Mouse (Mus musculus) neural tube, embryonic 10.5 days (tissue): ENCODE measurements at regions not wholly inside any gene's neighbourhood (a gene's known extent, or its start where the extent isn't known, plus 50 kb on each side); places are given as distances from the start of the nearest gene placed in this dataset.

Source experiments
- DNase-seq: peaks from one replicate; pipeline ENCODE4 v3.0.0-alpha.2; 2017; ENCODE audit warnings: low spot score; ENCODE audit errors: extremely low spot score

- no peak for DNase-seq
These were observed 164.4 kb upstream of the Ctnnb1 start for GRCm38 (mm10) chr9:120764663-120765062.

GRCm38 (mm10) chr9:120765292-120765691 is 163.7 kb upstream of the Ctnnb1 start:
- no peak for DNase-seq

GRCm38 (mm10) chr9:120766881-120767280 is 162.1 kb upstream of the Ctnnb1 start:
- DNase-seq: no peak

- no peak for DNase-seq
These were observed 161.6 kb upstream of the Ctnnb1 start for GRCm38 (mm10) chr9:120767396-120767795.

GRCm38 (mm10) chr9:120769056-120769455 is 160.0 kb upstream of the Ctnnb1 start:
- no peak for DNase-seq

- DNase-seq: no peak
These were observed 159.3 kb upstream of the Ctnnb1 start for GRCm38 (mm10) chr9:120769679-120770078.

- no peak for DNase-seq
These were observed 158.1 kb upstream of the Ctnnb1 start for GRCm38 (mm10) chr9:120770886-120771285.

GRCm38 (mm10) chr9:120771896-120772530 is 157.0 kb upstream of the Ctnnb1 start:
- DNase-seq: no peak

GRCm38 (mm10) chr9:120774251-120774650 is 154.8 kb upstream of the Ctnnb1 start:
- DNase-seq: no peak

- DNase-seq: no peak
These were observed 154.2 kb upstream of the Ctnnb1 start for GRCm38 (mm10) chr9:120774772-120775171.

- DNase-seq: no peak
These were observed 153.3 kb upstream of the Ctnnb1 start for GRCm38 (mm10) chr9:120775721-120776120.

- DNase-seq: no peak
These were observed 152.5 kb upstream of the Ctnnb1 start for GRCm38 (mm10) chr9:120776456-120777001.

- no peak for DNase-seq
These were observed 152.0 kb upstream of the Ctnnb1 start for GRCm38 (mm10) chr9:120777016-120777415.

GRCm38 (mm10) chr9:120777501-120777900 is 151.5 kb upstream of the Ctnnb1 start:
- no peak for DNase-seq

GRCm38 (mm10) chr9:120778423-120778822 is 150.6 kb upstream of the Ctnnb1 start:
- DNase-seq: no peak

- DNase-seq: no peak
These were observed 134.8 kb upstream of the Ctnnb1 start for GRCm38 (mm10) chr9:120794210-120794609.

GRCm38 (mm10) chr9:120796111-120796880 is 132.7 kb upstream of the Ctnnb1 start:
- no peak for DNase-seq

- no peak for DNase-seq
These were observed 130.9 kb upstream of the Ctnnb1 start for GRCm38 (mm10) chr9:120797996-120798663.

- no peak for DNase-seq
These were observed 130.1 kb upstream of the Ctnnb1 start for GRCm38 (mm10) chr9:120798901-120799300.

GRCm38 (mm10) chr9:120802646-120803045 is 126.4 kb upstream of the Ctnnb1 start:
- no peak for DNase-seq

- DNase-seq: no peak
These were observed 124.2 kb upstream of the Ctnnb1 start for GRCm38 (mm10) chr9:120804760-120805294.
